Mouse (Mus musculus) midbrain, embryonic 11.5 days (tissue): ENCODE data around the gene Ccar1. TPM values are rescaled to one million over a fixed set of nuclear protein-coding genes. Genes with fewer than 3 reads are reported as not detected.
"Not testable (repeated sequence)": the region's sequence is repeated elsewhere in the genome, so short reads cannot be mapped to it uniquely, and the experiment has no call there.

ENCODE experiments used
- ATAC-seq: fragments of 200-750 bp; cut with Nextera tagmentation; 2 replicates; pipeline ENCODE4 v1.8.0; 2017; ENCODE audit warnings: moderate TSS enrichment, moderate library complexity; ENCODE audit not compliant: low FRiP score
- DNase-seq: peaks from one replicate; pipeline ENCODE4 v3.0.0; 2015; ENCODE audit warnings: low spot score; ENCODE audit errors: missing footprints
- H3K27ac ChIP-seq: fragments of 300-500 bp; sonication (generic); 2 replicates; pipeline ENCODE4 v1.5.1; 2014; ENCODE audit warnings: low read depth, low read length
- H3K27me3 ChIP-seq: fragments of 300-500 bp; sonication (generic); 2 replicates; pipeline ENCODE4 v1.6.1; 2014; ENCODE audit warnings: mild to moderate bottlenecking, low read length, moderate library complexity, mixed read lengths; ENCODE audit not compliant: control insufficient read depth, insufficient read depth
- H3K36me3 ChIP-seq: fragments of 300-500 bp; sonication (generic); 2 replicates; pipeline ENCODE4 v1.6.1; 2014; ENCODE audit warnings: mild to moderate bottlenecking, low read length, moderate library complexity, mixed read lengths; ENCODE audit not compliant: control insufficient read depth, insufficient read depth
- H3K4me1 ChIP-seq: fragments of 300-500 bp; sonication (generic); 2 replicates; pipeline ENCODE4 v1.6.1; 2014; ENCODE audit warnings: low read length; ENCODE audit not compliant: control insufficient read depth, insufficient read depth
- H3K4me2 ChIP-seq: fragments of 300-500 bp; sonication (generic); 2 replicates; pipeline ENCODE4 v1.6.1; 2014; ENCODE audit warnings: mild to moderate bottlenecking, moderate library complexity
- H3K4me3 ChIP-seq: fragments of 300-500 bp; sonication (generic); 2 replicates; pipeline ENCODE4 v1.5.1; 2014; ENCODE audit warnings: low read depth, low read length
- H3K9ac ChIP-seq: fragments of 300-500 bp; sonication (generic); 2 replicates; pipeline ENCODE4 v1.6.1; 2014; ENCODE audit warnings: low read length
- H3K9me3 ChIP-seq: fragments of 300-500 bp; sonication (generic); 2 replicates; pipeline ENCODE4 v1.6.1; 2016; ENCODE audit warnings: low read length; ENCODE audit not compliant: control insufficient read depth
- WGBS: fragments of 180-500 bp; shearing (Covaris S2); extraction: QIAGEN DNeasy Blood & Tissue Kit; methylation state at CpG from one replicate; pipeline ENCODE4 v1.1.7; 2014; 5-methylcytosine and 5-hydroxymethylcytosine counted together
- polyA plus RNA-seq: library from polyadenylated mRNA; unstranded; fragments of >200 nt; fragmentation: Nextera tagmentation; extraction: Ambion mirVana; gene quantifications from 2 replicates; pipeline ENCODE4 v1.2.1, GENCODE M21; 2014

The Ccar1 gene
- polyA plus RNA-seq, 1 experiment from 2014 or later, result 159 TPM

DNA sequence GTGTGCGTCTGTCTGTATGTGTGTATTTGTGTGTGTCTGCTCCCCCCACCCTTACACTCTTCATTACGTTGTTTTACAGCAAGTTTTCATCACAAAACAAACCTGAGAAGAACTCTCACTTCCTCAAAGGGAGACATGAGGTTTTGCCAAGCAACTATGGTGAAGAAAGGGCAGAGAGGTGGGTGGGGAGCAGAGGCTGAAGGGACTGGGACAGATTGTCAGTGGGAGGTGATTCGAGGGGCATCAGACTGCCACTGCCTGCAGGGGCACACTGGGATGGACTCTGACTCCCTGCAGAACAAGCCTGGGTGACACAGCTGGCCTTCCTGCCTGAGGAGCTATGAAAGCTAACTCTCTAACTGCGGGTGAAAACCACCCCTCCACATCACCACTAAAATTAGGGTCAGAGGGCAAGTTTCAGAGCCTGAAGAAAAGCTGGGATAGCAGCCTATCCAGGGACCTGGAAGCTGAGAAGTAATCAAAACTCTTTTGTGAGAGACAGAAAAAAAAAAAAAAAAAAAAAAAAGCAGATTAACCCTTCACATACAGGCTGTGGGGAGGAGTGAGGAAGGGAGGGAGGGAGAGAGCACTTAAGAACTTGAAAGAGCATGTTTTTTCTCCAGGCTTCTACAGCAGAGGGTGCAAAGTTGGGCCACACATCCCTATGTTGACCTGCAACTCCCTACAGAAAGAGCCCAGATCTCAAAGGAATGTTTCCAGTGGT lies 55.0 kb downstream of the Ccar1 start:
- H3K9me3 ChIP-seq, result no peaks in the 10 kb centered on the region
- peaks cover 2% of the 10 kb centered on the region; the same call in 1 of the 2 replicates for H3K36me3 ChIP-seq
- no peak overlapping the region for H3K4me2 ChIP-seq
- WGBS, result 40% methylated on average over 4 of the region's 4 CpGs
- DNase-seq (no peak), ATAC-seq (no peak)
- 0 out of 2 replicates have a peak, but pooled peaks cover 2% of the 10 kb centered on the region for H3K4me1 ChIP-seq
- no peak overlapping the region for H3K9ac ChIP-seq
- H3K27ac ChIP-seq, result no peak overlapping the region; the same call in 1 of the 2 replicates
- no peak overlapping the region for H3K4me3 ChIP-seq
- no peaks in the 10 kb centered on the region for H3K27me3 ChIP-seq

DNA sequence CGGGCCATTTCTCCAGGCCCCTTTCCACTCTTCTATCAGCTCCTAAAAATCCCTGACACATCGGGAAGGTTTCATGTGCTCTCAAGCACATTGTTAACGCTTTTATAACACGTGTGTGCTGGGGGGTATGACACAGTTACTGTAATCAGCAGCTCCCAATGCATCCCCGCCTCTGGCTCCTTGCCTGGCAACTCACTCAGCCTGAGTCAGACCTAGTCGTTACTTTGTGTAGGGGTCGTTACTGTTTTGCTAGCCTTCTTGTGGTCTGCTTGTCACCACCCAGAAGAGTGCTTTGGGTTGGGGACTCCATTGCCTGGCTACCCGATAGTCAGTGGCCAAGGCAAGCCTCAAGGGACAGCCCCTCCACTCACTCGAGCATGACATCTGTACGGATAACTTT lies 61.3 kb downstream of the Ccar1 start:
- ATAC-seq (no peak), DNase-seq (no peak)
- no peak overlapping the region for H3K27ac ChIP-seq
- no peak overlapping the region for H3K4me3 ChIP-seq
- no peak overlapping the region for H3K9ac ChIP-seq
- 81% methylated on average over 10 of the region's 10 CpGs for WGBS
- H3K4me1 ChIP-seq, result peaks cover 5% of the 10 kb centered on the region; the same call in 1 of the 2 replicates
- no peaks in the 10 kb centered on the region for H3K9me3 ChIP-seq
- no peak overlapping the region for H3K4me2 ChIP-seq
- no peaks in the 10 kb centered on the region for H3K36me3 ChIP-seq
- H3K27me3 ChIP-seq, result peaks cover 3% of the 10 kb centered on the region; the same call in 1 of the 2 replicates

DNA sequence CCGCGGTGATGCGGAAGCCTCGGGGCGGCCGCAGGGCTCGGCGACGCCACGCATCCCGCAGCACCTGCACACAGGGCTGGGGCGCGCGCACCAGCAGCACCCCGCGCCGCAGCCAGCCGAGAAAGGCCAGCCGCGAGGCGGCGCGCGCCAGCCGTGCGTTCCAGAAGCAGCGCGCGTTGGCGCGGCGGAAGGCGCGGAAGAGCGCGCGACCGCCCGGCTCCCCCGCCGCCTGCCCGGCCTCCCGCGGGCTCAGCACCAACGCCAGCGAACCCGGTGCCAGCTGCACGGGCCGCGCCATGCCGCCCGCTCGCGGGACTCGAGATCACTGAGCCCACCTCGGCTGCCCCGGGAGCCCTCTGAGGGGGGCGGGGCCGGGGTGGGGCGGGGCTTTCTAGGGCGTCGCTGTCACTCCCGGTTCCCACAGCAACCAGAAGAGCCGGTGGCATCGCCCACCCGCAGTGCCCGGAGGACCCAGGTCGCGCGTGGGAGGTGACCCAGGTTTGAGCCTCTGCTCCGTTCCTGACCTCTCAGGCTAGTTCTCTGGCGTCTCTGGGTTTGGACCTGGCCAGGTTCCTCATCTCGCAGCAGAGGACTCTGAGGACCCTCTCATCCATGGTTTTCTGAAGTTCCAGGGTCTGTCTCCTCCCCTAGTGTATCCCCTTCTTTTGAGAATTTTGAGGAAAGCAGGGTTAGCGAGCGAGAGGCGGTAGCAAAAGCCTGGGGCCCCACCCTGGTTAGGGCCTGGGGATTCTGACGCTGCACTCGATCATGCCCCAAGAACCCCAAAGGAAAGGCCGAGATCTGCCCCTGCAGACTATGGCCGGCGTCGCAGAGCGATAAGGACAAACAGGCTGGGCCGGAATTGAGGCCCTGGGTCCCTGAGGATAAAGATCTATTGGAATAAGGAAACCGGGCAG lies 66.1 kb downstream of the Ccar1 start, which contains the start of gene Stox1:
TSS of gene Stox1 (minus strand) at position 358 of the 917 bp plus-strand sequence.
- WGBS, result under 1% methylated on average over 82 of the region's 85 CpGs
- Histone ChIP-seq H3K27ac (no peak within 1 kb of the TSS), H3K9me3 (no peaks in the 10 kb centered on the region), H3K36me3 (no peaks in the 10 kb centered on the region), H3K4me3 (peak within 1 kb of the TSS; percentile 74), H3K4me1 (peaks cover 8% of the 10 kb centered on the region; the same call in 1 of the 2 replicates), H3K9ac (peak within 1 kb of the TSS; percentile 68), H3K4me2 (peak within 1 kb of the TSS; percentile 92), H3K27me3 (peaks cover 7% of the 10 kb centered on the region)
- DNase-seq (peak; percentile 97), ATAC-seq (peak; percentile 94)

DNA sequence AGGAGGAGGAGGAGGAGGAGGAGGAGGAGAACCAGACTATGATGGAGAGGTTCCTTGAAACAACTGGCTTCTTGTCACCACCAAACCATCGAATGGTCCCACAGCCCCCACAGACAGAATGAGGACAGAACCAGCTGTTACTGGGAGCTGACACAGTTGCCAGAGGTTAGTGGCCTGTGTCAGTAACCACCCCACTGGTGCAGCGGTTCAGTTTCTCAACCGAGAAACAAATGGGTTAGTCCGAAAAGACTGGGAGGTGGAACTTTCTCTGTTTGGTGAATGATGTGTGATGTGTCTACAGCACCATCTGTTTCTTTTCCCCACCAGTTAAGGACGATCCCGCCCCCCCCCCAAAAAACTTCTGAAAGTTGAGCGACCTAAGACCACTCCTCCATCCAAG lies 67.2 kb downstream of the Ccar1 start:
- no peak for ATAC-seq
- WGBS, result 32% methylated on average over 7 of the region's 7 CpGs

DNA sequence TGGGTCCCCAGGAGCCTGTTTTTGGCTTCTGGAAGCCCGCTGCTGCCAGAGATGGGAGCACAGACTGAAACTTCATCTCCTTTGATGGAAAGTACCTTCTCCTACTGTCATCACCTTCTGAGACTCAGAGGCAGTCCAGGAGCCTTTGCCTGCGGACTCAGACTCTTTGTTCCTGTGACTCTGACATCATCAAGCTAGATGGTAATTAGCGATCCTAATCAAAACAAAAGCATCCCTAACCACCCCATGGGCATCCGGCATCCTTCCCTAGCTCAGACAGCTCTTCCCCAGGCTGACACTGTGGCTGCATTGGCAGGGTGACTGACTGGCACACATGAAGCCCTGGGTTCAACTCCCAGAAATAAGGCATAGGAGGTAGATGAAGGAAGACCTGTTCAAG lies 69.4 kb downstream of the Ccar1 start:
- no peak for ATAC-seq
- 37% methylated on average over 4 of the region's 4 CpGs for WGBS
- H3K27me3 ChIP-seq, result peaks cover 7% of the 10 kb centered on the region

More for the DNA sequence above, 67.2 kb downstream of the Ccar1 start:
- Histone ChIP-seq H3K27me3 (peaks cover 7% of the 10 kb centered on the region), H3K9me3 (no peaks in the 10 kb centered on the region), H3K9ac (no peak overlapping the region), H3K4me1 (peaks cover 8% of the 10 kb centered on the region; the same call in 1 of the 2 replicates), H3K27ac (no peak overlapping the region), H3K4me3 (no peak overlapping the region), H3K4me2 (no peak overlapping the region), H3K36me3 (no peaks in the 10 kb centered on the region)
- DNase-seq, result no peak

DNA sequence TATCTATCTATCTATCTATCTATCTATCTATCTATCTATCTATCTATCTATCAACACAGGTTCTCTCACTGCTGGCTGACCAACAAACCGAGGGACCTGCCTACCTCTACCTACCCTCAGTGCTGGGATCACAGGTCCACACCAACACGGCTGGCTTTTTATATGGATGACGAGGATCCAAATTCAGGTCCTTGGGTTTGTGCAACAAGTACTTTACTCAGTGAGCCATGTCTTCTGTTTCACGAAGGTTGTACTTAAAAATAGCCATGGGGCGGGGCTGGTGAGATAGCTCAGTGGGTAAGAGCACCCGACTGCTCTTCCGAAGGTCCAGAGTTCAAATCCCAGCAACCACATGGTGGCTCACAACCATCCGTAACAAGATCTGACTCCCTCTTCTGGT lies 71.5 kb downstream of the Ccar1 start:
- not testable (repeated sequence) for H3K4me2 ChIP-seq

More for the DNA sequence above, 69.4 kb downstream of the Ccar1 start:
- no peak overlapping the region for H3K27ac ChIP-seq
- H3K4me3 ChIP-seq, result no peak overlapping the region
- H3K36me3 ChIP-seq, result no peaks in the 10 kb centered on the region
- H3K4me1 ChIP-seq, result peaks cover 8% of the 10 kb centered on the region; the same call in 1 of the 2 replicates
- DNase-seq, result no peak
- no peaks in the 10 kb centered on the region for H3K9me3 ChIP-seq
- no peak overlapping the region for H3K4me2 ChIP-seq
- H3K9ac ChIP-seq, result no peak overlapping the region

DNA sequence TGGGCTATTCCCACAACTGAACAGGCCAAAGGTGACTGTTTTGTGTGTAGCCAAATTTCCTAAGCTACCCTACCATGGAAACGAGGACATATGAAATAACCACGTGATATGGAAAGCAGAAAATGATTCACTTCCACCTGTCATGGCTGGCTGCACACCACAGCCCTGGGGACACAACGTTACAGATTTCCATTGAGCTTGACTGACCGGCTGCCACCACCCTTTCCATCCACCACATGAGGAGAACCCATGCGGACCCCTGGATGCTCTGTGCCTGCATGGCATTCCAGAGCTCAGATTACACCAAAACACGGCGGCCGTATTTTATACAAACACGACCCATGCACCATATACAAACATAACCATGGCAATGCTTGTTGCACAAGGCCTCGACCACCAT lies 78.6 kb downstream of the Ccar1 start:
- H3K4me3 ChIP-seq, result no peak overlapping the region
- no peak overlapping the region for H3K4me2 ChIP-seq
- H3K27me3 ChIP-seq, result no peaks in the 10 kb centered on the region
- H3K9me3 ChIP-seq, result no peaks in the 10 kb centered on the region
- no peaks in the 10 kb centered on the region for H3K36me3 ChIP-seq
- DNase-seq (no peak), ATAC-seq (no peak)
- H3K27ac ChIP-seq, result no peak overlapping the region
- no peaks in the 10 kb centered on the region for H3K4me1 ChIP-seq
- WGBS, result 83% methylated on average over 10 of the region's 10 CpGs
- H3K9ac ChIP-seq, result no peak overlapping the region

More for the DNA sequence above, 71.5 kb downstream of the Ccar1 start:
- H3K9me3 ChIP-seq, H3K9ac ChIP-seq, ATAC-seq, H3K27me3 ChIP-seq, H3K4me1 ChIP-seq, H3K27ac ChIP-seq, H3K4me3 ChIP-seq, DNase-seq, H3K36me3 ChIP-seq: not testable (repeated sequence)
- WGBS, result 94% methylated on average over 7 of the region's 8 CpGs

DNA sequence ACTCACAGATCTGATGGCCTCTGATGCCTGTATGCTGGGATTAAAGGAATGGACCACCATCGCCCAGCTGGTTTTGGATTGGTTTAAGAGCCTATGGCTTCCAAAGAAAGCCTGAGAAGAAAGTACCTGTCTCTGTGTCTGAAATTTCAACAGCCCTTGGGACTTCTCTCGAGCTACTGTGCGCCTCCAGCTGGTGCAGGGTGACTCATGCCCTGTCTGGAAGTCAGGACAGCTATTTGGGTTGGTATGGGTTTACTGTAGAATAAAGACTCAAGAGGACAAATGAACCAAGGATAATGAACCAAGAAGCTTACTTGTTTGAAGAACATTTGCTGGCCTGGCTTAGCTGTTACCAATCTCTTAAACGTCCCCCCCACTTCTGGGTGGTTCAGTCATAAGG lies 88.5 kb downstream of the Ccar1 start:
- no peak overlapping the region for H3K4me3 ChIP-seq
- H3K27me3 ChIP-seq, result no peaks in the 10 kb centered on the region
- no peak overlapping the region for H3K9ac ChIP-seq
- H3K9me3 ChIP-seq, result no peaks in the 10 kb centered on the region
- no peaks in the 10 kb centered on the region for H3K4me1 ChIP-seq
- H3K36me3 ChIP-seq, result no peaks in the 10 kb centered on the region
- WGBS, result 79% methylated on average over 4 of the region's 4 CpGs
- DNase-seq, result no peak
- H3K27ac ChIP-seq, result no peak overlapping the region
- ATAC-seq, result no peak
- no peak overlapping the region for H3K4me2 ChIP-seq

DNA sequence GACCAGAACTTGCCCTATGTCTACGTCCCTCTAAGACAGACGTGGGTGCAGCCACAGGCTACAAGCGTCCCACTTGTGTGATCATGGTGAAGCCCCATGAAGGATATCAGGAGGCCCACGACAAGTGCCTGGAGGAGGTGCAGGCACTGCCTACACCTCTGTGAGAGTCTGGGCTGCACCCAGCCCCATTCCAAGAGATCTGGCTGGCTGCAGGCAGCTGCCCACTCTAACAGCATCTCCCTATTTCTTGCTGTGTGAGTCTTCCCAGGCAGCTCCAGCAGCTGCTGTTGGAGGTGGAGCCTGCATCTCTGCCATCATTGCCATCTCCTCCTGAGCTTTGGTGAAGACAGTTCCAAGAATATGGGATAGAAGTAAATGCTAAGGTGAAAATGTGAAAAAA lies 89.7 kb downstream of the Ccar1 start:
- Histone ChIP-seq H3K9me3 (no peaks in the 10 kb centered on the region), H3K4me1 (no peaks in the 10 kb centered on the region), H3K4me3 (no peak overlapping the region), H3K9ac (no peak overlapping the region), H3K27ac (no peak overlapping the region), H3K4me2 (no peak overlapping the region), H3K27me3 (no peaks in the 10 kb centered on the region), H3K36me3 (no peaks in the 10 kb centered on the region)
- DNase-seq, result no peak
- 85% methylated on average over 4 of the region's 4 CpGs for WGBS
- ATAC-seq, result no peak
